Mouse (Mus musculus) testis, adult 2 months (tissue): ENCODE data around the gene Pramef17. TPM values are rescaled to one million over a fixed set of nuclear protein-coding genes. Genes with fewer than 3 reads are reported as not detected.
"Not testable (repeated sequence)": the region's sequence is repeated elsewhere in the genome, so short reads cannot be mapped to it uniquely, and the experiment has no call there.

ENCODE experiments used
- H3K27ac ChIP-seq: fragments of 200-500 bp; 2 replicates; pipeline ENCODE4 v1.5.1; 2012; ENCODE audit warnings: low read depth, low read length; ENCODE audit not compliant: control insufficient read depth, insufficient read depth
- H3K27me3 ChIP-seq: fragments of 200-500 bp; 2 replicates; pipeline ENCODE4 v1.6.1; 2012; ENCODE audit warnings: mild to moderate bottlenecking, low read length, moderate library complexity; ENCODE audit not compliant: control insufficient read depth, insufficient read depth
- H3K36me3 ChIP-seq: fragments of 200-500 bp; 2 replicates; pipeline ENCODE4 v1.6.1; 2012; ENCODE audit warnings: mild to moderate bottlenecking, low read length; ENCODE audit not compliant: control insufficient read depth, insufficient read depth
- H3K4me1 ChIP-seq: fragments of 200-500 bp; 2 replicates; pipeline ENCODE4 v1.6.1; 2012; ENCODE audit warnings: low read length; ENCODE audit not compliant: control insufficient read depth, insufficient read depth
- H3K4me3 ChIP-seq: fragments of 200-500 bp; 2 replicates; pipeline ENCODE4 v1.5.1; 2012; ENCODE audit warnings: low read depth, mild to moderate bottlenecking, low read length, moderate library complexity, mixed read lengths; ENCODE audit not compliant: control insufficient read depth
- polyA plus RNA-seq: library from polyadenylated mRNA; depleted of rRNA; stranded (reverse); fragments of >200 nt; gene quantifications from 2 replicates; pipeline ENCODE4 v1.2.3, GENCODE M21; 2012; rRNA removed

The Pramef17 gene
- polyA plus RNA-seq: not detected in 2 replicates

- not testable (repeated sequence) for H3K27ac ChIP-seq, H3K4me1 ChIP-seq, H3K4me3 ChIP-seq, H3K36me3 ChIP-seq, H3K27me3 ChIP-seq
Measured at GRCm38 (mm10) chr4:143994269-143994668, at the start of gene Pramef17. Pramef17 (minus strand) TSS chr4:143994369.

GRCm38 (mm10) chr4:143988126-143988525 is 6.0 kb downstream of the Pramef17 start:
- H3K4me3 ChIP-seq, H3K27me3 ChIP-seq, H3K4me1 ChIP-seq, H3K36me3 ChIP-seq, H3K27ac ChIP-seq: not testable (repeated sequence)

GRCm38 (mm10) chr4:143987475-143987941 is 6.7 kb downstream of the Pramef17 start:
- H3K4me1 ChIP-seq, H3K36me3 ChIP-seq, H3K27me3 ChIP-seq, H3K27ac ChIP-seq, H3K4me3 ChIP-seq: not testable (repeated sequence)

- not testable (repeated sequence) for H3K4me1 ChIP-seq, H3K27me3 ChIP-seq, H3K4me3 ChIP-seq, H3K27ac ChIP-seq, H3K36me3 ChIP-seq
Measured at GRCm38 (mm10) chr4:143985733-143986132, 8.4 kb downstream of the Pramef17 start.

- H3K4me3 ChIP-seq, H3K27ac ChIP-seq, H3K4me1 ChIP-seq, H3K36me3 ChIP-seq, H3K27me3 ChIP-seq: not testable (repeated sequence)
Measured at GRCm38 (mm10) chr4:143985165-143985564, 9.0 kb downstream of the Pramef17 start.

GRCm38 (mm10) chr4:143983446-143983845 is 10.7 kb downstream of the Pramef17 start:
- not testable (repeated sequence) for H3K27ac ChIP-seq, H3K27me3 ChIP-seq, H3K4me1 ChIP-seq, H3K36me3 ChIP-seq, H3K4me3 ChIP-seq

GRCm38 (mm10) chr4:143966850-143967249 is 27.3 kb downstream of the Pramef17 start, which contains the start of gene Gm13101:
Gm13101 (minus strand) TSS chr4:143966950.
- H3K27ac ChIP-seq, H3K4me1 ChIP-seq, H3K27me3 ChIP-seq, H3K36me3 ChIP-seq, H3K4me3 ChIP-seq: not testable (repeated sequence)

- not testable (repeated sequence) for H3K36me3 ChIP-seq, H3K27me3 ChIP-seq, H3K4me1 ChIP-seq, H3K4me3 ChIP-seq, H3K27ac ChIP-seq
Measured at GRCm38 (mm10) chr4:143950916-143951315, 43.3 kb downstream of the Pramef17 start, which contains the start of gene Pramef25. Pramef25 (minus strand) TSS chr4:143951016.

Other genes starting within 250 kb of the Pramef17 start
- gene Gm13023, start 205.0 kb downstream of the Pramef17 start, polyA plus RNA-seq: not detected in 2 replicates
- gene Gm13084, start 178.3 kb downstream of the Pramef17 start, polyA plus RNA-seq: not detected in 2 replicates
- not detected in 2 replicates for gene Gm13103, start 147.9 kb downstream of the Pramef17 start, polyA plus RNA-seq
- gene Pramef6, start 94.0 kb downstream of the Pramef17 start, polyA plus RNA-seq: not detected in 2 replicates
- not detected in 2 replicates for gene Pramef25, start 43.4 kb downstream of the Pramef17 start, polyA plus RNA-seq
- gene Gm13101, start 27.4 kb downstream of the Pramef17 start, polyA plus RNA-seq: 0.06 TPM in 2 replicates
- gene Pramel4, start 64.8 kb upstream of the Pramef17 start, polyA plus RNA-seq: not detected in 2 replicates
- gene Gm13102, start 112.1 kb upstream of the Pramef17 start, polyA plus RNA-seq: not detected in 2 replicates
- gene Oog3, start 168.3 kb upstream of the Pramef17 start, polyA plus RNA-seq: not detected in 2 replicates
- not detected in 2 replicates for gene Oog2, start 196.3 kb upstream of the Pramef17 start, polyA plus RNA-seq
- gene C87977, start 218.9 kb upstream of the Pramef17 start, polyA plus RNA-seq: 0.12 TPM in 1 of 2 replicates, not detected in the other